Mouse (Mus musculus): ENCODE data around the gene Fbp1.

DNA sequence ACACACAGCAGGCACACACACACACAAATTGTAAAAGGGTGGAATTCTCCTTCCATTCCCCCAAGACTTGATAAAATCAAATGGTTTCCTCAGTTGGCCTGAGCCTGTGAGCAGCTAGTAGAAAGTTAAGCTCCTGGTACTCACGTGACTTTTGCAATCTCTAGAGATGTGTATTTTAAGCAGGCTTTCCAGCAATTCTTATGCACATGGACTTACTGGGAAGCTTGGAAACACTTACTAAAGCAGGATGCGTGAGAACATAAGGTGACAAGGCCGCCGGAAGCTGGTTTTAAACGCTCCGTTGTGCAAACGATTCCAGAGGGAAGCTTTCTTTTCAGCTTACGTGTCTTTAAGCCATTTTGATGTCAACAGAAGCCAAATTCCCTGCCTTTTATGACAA lies 35.1 kb upstream of the Fbp1 start:
- TF ChIP-seq POLR2A (IDR thresholded peaks at IDR 0.05; ENCODE audit: extremely low read depth, insufficient read depth, low read length) (no peak), CTCF (IDR thresholded peaks at IDR 0.05; ENCODE audit: extremely low read depth, insufficient read depth, low read length) (no peak)
